Mouse (Mus musculus): Measurements from ENCODE around the gene Foxs1. TPM values are rescaled to one million over a fixed set of nuclear protein-coding genes. Genes with fewer than 3 reads are reported as not detected.
A peak's percentile ranks its signal among the peaks of the same experiment; 100 is the strongest.

Foxs1 gene
- 4.5 and 5.3 TPM in 2 replicates for polyA plus RNA-seq (2015; fragmentation: Nextera tagmentation; extraction: Ambion mirVana)

- no peaks in the 10 kb centered on the region for H3K36me3 ChIP-seq (ENCODE audit: control insufficient read depth, insufficient read depth, low read length)
- peak; percentile 56; the same call in 1 of the 2 replicates for ATAC-seq (ENCODE audit: insufficient read depth, low FRiP score)
- H3K4me2 ChIP-seq (ENCODE audit: low read depth, low read length): no peak within 1 kb of the TSS
- 20% methylated on average over 9 of the region's 9 CpGs for WGBS
- peak within 1 kb of the TSS; percentile 21 for H3K4me3 ChIP-seq (replicated peaks; ENCODE audit: low read length)
- peaks cover 10% of the 10 kb centered on the region for H3K4me1 ChIP-seq (ENCODE audit: control insufficient read depth, insufficient read depth, low read length)
- H3K9me3 ChIP-seq (replicated peaks; ENCODE audit: control insufficient read depth, low read length): no peaks in the 10 kb centered on the region
- H3K27me3 ChIP-seq (ENCODE audit: control insufficient read depth, insufficient read depth, low read length): peaks cover 3% of the 10 kb centered on the region; the same call in 1 of the 2 replicates
- peak within 1 kb of the TSS; percentile 60; the same call in 1 of the 2 replicates for H3K27ac ChIP-seq (ENCODE audit: low read length)
- peak within 1 kb of the TSS; percentile 54 for H3K9ac ChIP-seq (ENCODE audit: low read length)
Observed at GRCm38 (mm10) chr2:152933048-152933447, at the start of gene Foxs1. TSS of gene Foxs1 (minus strand) at chr2:152933208.

GRCm38 (mm10) chr2:152976991-152977390, 44.0 kb upstream of the Foxs1 start:
- ATAC-seq (ENCODE audit: insufficient read depth, low FRiP score): no peak
- WGBS: 67% methylated on average over 3 of the region's 3 CpGs
- no peaks in the 10 kb centered on the region for H3K9me3 ChIP-seq (replicated peaks; ENCODE audit: control insufficient read depth, low read length)
- H3K4me2 ChIP-seq (ENCODE audit: low read depth, low read length): no peak overlapping the region
- no peaks in the 10 kb centered on the region for H3K4me1 ChIP-seq (ENCODE audit: control insufficient read depth, insufficient read depth, low read length)
- H3K9ac ChIP-seq (ENCODE audit: low read length): no peak overlapping the region
- H3K27ac ChIP-seq (ENCODE audit: low read length): no peak overlapping the region
- no peaks in the 10 kb centered on the region for H3K27me3 ChIP-seq (ENCODE audit: control insufficient read depth, insufficient read depth, low read length)
- H3K36me3 ChIP-seq (ENCODE audit: control insufficient read depth, insufficient read depth, low read length): no peaks in the 10 kb centered on the region
- H3K4me3 ChIP-seq (replicated peaks; ENCODE audit: low read length): no peak overlapping the region

GRCm38 (mm10) chr2:152965555-152965954, 32.5 kb upstream of the Foxs1 start:
- H3K4me1 ChIP-seq (ENCODE audit: control insufficient read depth, insufficient read depth, low read length): no peaks in the 10 kb centered on the region
- H3K27ac ChIP-seq (ENCODE audit: low read length): no peak overlapping the region
- ATAC-seq (ENCODE audit: insufficient read depth, low FRiP score): no peak
- H3K36me3 ChIP-seq (ENCODE audit: control insufficient read depth, insufficient read depth, low read length): no peaks in the 10 kb centered on the region
- no peaks in the 10 kb centered on the region for H3K9me3 ChIP-seq (replicated peaks; ENCODE audit: control insufficient read depth, low read length)
- WGBS: 57% methylated on average over 4 of the region's 4 CpGs
- H3K4me3 ChIP-seq (replicated peaks; ENCODE audit: low read length): no peak overlapping the region
- H3K9ac ChIP-seq (ENCODE audit: low read length): no peak overlapping the region
- no peak overlapping the region for H3K4me2 ChIP-seq (ENCODE audit: low read depth, low read length)
- H3K27me3 ChIP-seq (ENCODE audit: control insufficient read depth, insufficient read depth, low read length): no peaks in the 10 kb centered on the region

GRCm38 (mm10) chr2:152962091-152962793, 29.2 kb upstream of the Foxs1 start, which contains the start of gene Ttll9:
TSS of gene Ttll9 (plus strand) at chr2:152962485.
- WGBS: 1% methylated on average over 34 of the region's 34 CpGs
- H3K4me2 ChIP-seq (ENCODE audit: low read depth, low read length): peak within 1 kb of the TSS; percentile 87
- H3K27me3 ChIP-seq (ENCODE audit: control insufficient read depth, insufficient read depth, low read length): no peaks in the 10 kb centered on the region; the same call in 1 of the 2 replicates
- H3K9me3 ChIP-seq (replicated peaks; ENCODE audit: control insufficient read depth, low read length): no peaks in the 10 kb centered on the region
- ATAC-seq (ENCODE audit: insufficient read depth, low FRiP score): peak; percentile 87
- peak within 1 kb of the TSS; percentile 57 for H3K9ac ChIP-seq (ENCODE audit: low read length)
- no peak within 1 kb of the TSS for H3K27ac ChIP-seq (ENCODE audit: low read length)
- peak within 1 kb of the TSS; percentile 49 for H3K4me3 ChIP-seq (replicated peaks; ENCODE audit: low read length)
- H3K4me1 ChIP-seq (ENCODE audit: control insufficient read depth, insufficient read depth, low read length): no peaks in the 10 kb centered on the region
- H3K36me3 ChIP-seq (ENCODE audit: control insufficient read depth, insufficient read depth, low read length): no peaks in the 10 kb centered on the region

GRCm38 (mm10) chr2:152958116-152958515, 25.1 kb upstream of the Foxs1 start:
- no peaks in the 10 kb centered on the region for H3K36me3 ChIP-seq (ENCODE audit: control insufficient read depth, insufficient read depth, low read length)
- no peak overlapping the region for H3K9ac ChIP-seq (ENCODE audit: low read length)
- no peaks in the 10 kb centered on the region for H3K9me3 ChIP-seq (replicated peaks; ENCODE audit: control insufficient read depth, low read length)
- no peak for ATAC-seq (ENCODE audit: insufficient read depth, low FRiP score)
- H3K4me1 ChIP-seq (ENCODE audit: control insufficient read depth, insufficient read depth, low read length): no peaks in the 10 kb centered on the region
- WGBS: 70% methylated on average over 3 of the region's 3 CpGs
- H3K27me3 ChIP-seq (ENCODE audit: control insufficient read depth, insufficient read depth, low read length): no peaks in the 10 kb centered on the region; the same call in none of the 2 replicates
- no peak overlapping the region for H3K4me3 ChIP-seq (replicated peaks; ENCODE audit: low read length)
- no peak overlapping the region for H3K27ac ChIP-seq (ENCODE audit: low read length)
- H3K4me2 ChIP-seq (ENCODE audit: low read depth, low read length): no peak overlapping the region

GRCm38 (mm10) chr2:152951850-152952720, 19.1 kb upstream of the Foxs1 start:
- Histone ChIP-seq H3K9ac (ENCODE audit: low read length) (peak overlapping the region; percentile 60; the same call in 1 of the 2 replicates), H3K27me3 (ENCODE audit: control insufficient read depth, insufficient read depth, low read length) (peaks cover 31% of the 10 kb centered on the region), H3K4me2 (ENCODE audit: low read depth, low read length) (peak overlapping the region; percentile 74), H3K9me3 (replicated peaks; ENCODE audit: control insufficient read depth, low read length) (no peaks in the 10 kb centered on the region), H3K36me3 (ENCODE audit: control insufficient read depth, insufficient read depth, low read length) (no peaks in the 10 kb centered on the region), H3K4me1 (ENCODE audit: control insufficient read depth, insufficient read depth, low read length) (0 out of 2 replicates have a peak, but pooled peaks cover 4% of the 10 kb centered on the region), H3K4me3 (replicated peaks; ENCODE audit: low read length) (peak overlapping the region; percentile 51), H3K27ac (ENCODE audit: low read length) (no peak overlapping the region)
- ATAC-seq (ENCODE audit: insufficient read depth, low FRiP score): peak; percentile 11; the same call in 1 of the 2 replicates
- WGBS: 15% methylated on average over 13 of the region's 13 CpGs

GRCm38 (mm10) chr2:152951065-152951849, 18.2 kb upstream of the Foxs1 start, which contains the start of gene Dusp15:
TSS of gene Dusp15 (minus strand) at chr2:152951698.
- Histone ChIP-seq H3K9me3 (replicated peaks; ENCODE audit: control insufficient read depth, low read length) (no peaks in the 10 kb centered on the region), H3K4me3 (replicated peaks; ENCODE audit: low read length) (peak within 1 kb of the TSS; percentile 51), H3K4me2 (ENCODE audit: low read depth, low read length) (peak within 1 kb of the TSS; percentile 74), H3K9ac (ENCODE audit: low read length) (peak within 1 kb of the TSS; percentile 60), H3K4me1 (ENCODE audit: control insufficient read depth, insufficient read depth, low read length) (0 out of 2 replicates have a peak, but pooled peaks cover 4% of the 10 kb centered on the region), H3K36me3 (ENCODE audit: control insufficient read depth, insufficient read depth, low read length) (no peaks in the 10 kb centered on the region), H3K27ac (ENCODE audit: low read length) (no peak within 1 kb of the TSS), H3K27me3 (ENCODE audit: control insufficient read depth, insufficient read depth, low read length) (peaks cover 32% of the 10 kb centered on the region)
- ATAC-seq (ENCODE audit: insufficient read depth, low FRiP score): peak; percentile 57; the same call in 1 of the 2 replicates
- WGBS: under 1% methylated on average over 50 of the region's 54 CpGs

- H3K9ac ChIP-seq (ENCODE audit: low read length): no peak overlapping the region
- peaks cover 39% of the 10 kb centered on the region for H3K27me3 ChIP-seq (ENCODE audit: control insufficient read depth, insufficient read depth, low read length)
- H3K4me2 ChIP-seq (ENCODE audit: low read depth, low read length): peak overlapping the region; percentile 74
- 41% methylated on average over 11 of the region's 11 CpGs for WGBS
- no peak overlapping the region for H3K4me3 ChIP-seq (replicated peaks; ENCODE audit: low read length)
- H3K27ac ChIP-seq (ENCODE audit: low read length): no peak overlapping the region
- no peaks in the 10 kb centered on the region for H3K9me3 ChIP-seq (replicated peaks; ENCODE audit: control insufficient read depth, low read length)
- 0 out of 2 replicates have a peak, but pooled peaks cover 4% of the 10 kb centered on the region for H3K4me1 ChIP-seq (ENCODE audit: control insufficient read depth, insufficient read depth, low read length)
- ATAC-seq (ENCODE audit: insufficient read depth, low FRiP score): no peak
- H3K36me3 ChIP-seq (ENCODE audit: control insufficient read depth, insufficient read depth, low read length): no peaks in the 10 kb centered on the region
Observed at GRCm38 (mm10) chr2:152950358-152951064, 17.5 kb upstream of the Foxs1 start.

All from stomach, embryonic 16.5 days (tissue).